7 mouse cellular contexts compared by ENCODE assay signal in the genomic region with DNA sequence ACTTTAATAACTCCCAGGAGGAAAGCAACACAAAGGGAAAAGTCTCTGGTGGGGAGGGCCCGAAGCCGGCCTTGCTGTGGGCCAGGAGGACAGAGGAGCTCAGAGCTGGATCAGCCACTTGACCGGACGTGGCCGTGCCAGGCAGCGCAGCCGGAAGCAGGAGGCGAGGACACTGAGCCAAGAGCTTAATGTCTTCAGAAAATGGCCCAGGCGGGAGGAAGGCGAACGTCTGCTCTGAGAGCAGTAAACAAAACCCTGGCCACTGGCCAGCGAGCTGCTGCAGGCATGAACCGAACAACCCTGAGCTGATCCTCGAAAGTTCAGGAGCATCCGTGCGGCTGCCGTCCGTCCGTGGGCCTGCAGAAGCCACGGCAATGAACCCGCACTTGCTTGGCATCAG. TPM values are rescaled to one million over a fixed set of nuclear protein-coding genes. Genes with fewer than 3 reads are reported as not detected.
DNase-seq lines count a peak whose midpoint lies in the region.

No protein-coding gene starts in this region.

- intact Hi-C loops in gastrocnemius, postnatal 36 days (cut with DNase I) = no loop called here

- DNase-seq in adrenal gland, postnatal 10 days = peak; percentile 81
- peak; percentile 73 for DNase-seq in cerebellum, adult 8-10 months
- peak; percentile 40 to 48 for DNase-seq in gastrocnemius, postnatal 36 days
- DNase-seq in kidney, adult 9 months = peak; percentile 63
- DNase-seq in liver = peak; percentile 45
- DNase-seq in ovary, postnatal 10 days (ENCODE audit: low spot score) = peak; percentile 17
- no peak for DNase-seq in embryo, embryonic 10.5 days (ENCODE audit: low spot score)

RNA-seq across cellular contexts. Expression of a gene that starts 29.9 kb away (rescaled TPM):
- total RNA-seq in adrenal gland, postnatal 10 days (2021) = 10 to 100 TPM; 33.4 to 80.8 TPM
- 10 to 100 TPM; 17.9 to 18.9 TPM for total RNA-seq in gastrocnemius, postnatal 36 days (2021)
